Mouse (Mus musculus) layer of hippocampus, adult 18-20 months (tissue): ENCODE data around the gene Rab6b. TPM values are rescaled to one million over a fixed set of nuclear protein-coding genes. Genes with fewer than 3 reads are reported as not detected.

Source experiments
- DNase-seq, 2 experiments: peaks; one replicate each; pipeline ENCODE4 v3.0.0; 2022; ENCODE audit warnings: low spot score in 2 of 2
- long read RNA-seq: library from polyadenylated mRNA; stranded (forward); transcript quantifications from one replicate; pipeline ENCODE4 v2.0.0, GENCODE M21; 2021
- total RNA-seq, 2 experiments: library from RNA; stranded (reverse); gene quantifications; 2 replicates each; pipeline ENCODE4 v1.2.3; 2021

The Rab6b gene
- total RNA-seq, result 100 to 1,000 TPM; 431 to 437 TPM
- long read RNA-seq, full-length matches to known transcripts, result 82 of 241 reads
- long read RNA-seq, partial matches to known transcripts, result 156 of 241 reads
- long read RNA-seq, other reads (novel, unspliced or antisense), result 3 of 241 reads

- peak; percentile 78 to 80 for DNase-seq
Observed at GRCm38 (mm10) chr9:103111621-103112470, at the start of gene Rab6b. Gene Rab6b, plus strand, starts transcription at chr9:103111787.

- no peak for DNase-seq
Observed at GRCm38 (mm10) chr9:103063591-103063990, 48.0 kb upstream of the Rab6b start.

- no peak for DNase-seq
Observed at GRCm38 (mm10) chr9:103066845-103067244, 44.7 kb upstream of the Rab6b start.

GRCm38 (mm10) chr9:103067651-103068050, 43.9 kb upstream of the Rab6b start:
- no peak for DNase-seq

GRCm38 (mm10) chr9:103068769-103069168, 42.8 kb upstream of the Rab6b start:
- DNase-seq, result no peak

- DNase-seq, result no peak
Observed at GRCm38 (mm10) chr9:103071541-103072203, 39.9 kb upstream of the Rab6b start.

- no peak for DNase-seq
Observed at GRCm38 (mm10) chr9:103072204-103072599, 39.4 kb upstream of the Rab6b start.

- DNase-seq, result no peak
Observed at GRCm38 (mm10) chr9:103072926-103073515, 38.6 kb upstream of the Rab6b start.

GRCm38 (mm10) chr9:103076836-103077531, 34.6 kb upstream of the Rab6b start:
- DNase-seq, result no peak

GRCm38 (mm10) chr9:103078194-103078691, 33.3 kb upstream of the Rab6b start:
- no peak for DNase-seq

- no peak for DNase-seq
Observed at GRCm38 (mm10) chr9:103080211-103080610, 31.4 kb upstream of the Rab6b start.

GRCm38 (mm10) chr9:103082246-103082975, 29.2 kb upstream of the Rab6b start:
- no peak for DNase-seq

- no peak for DNase-seq
Observed at GRCm38 (mm10) chr9:103083405-103083804, 28.2 kb upstream of the Rab6b start.

GRCm38 (mm10) chr9:103086736-103087135, 24.9 kb upstream of the Rab6b start:
- no peak for DNase-seq

- no peak for DNase-seq
Observed at GRCm38 (mm10) chr9:103087301-103087700, 24.3 kb upstream of the Rab6b start.

GRCm38 (mm10) chr9:103088661-103089060, 22.9 kb upstream of the Rab6b start:
- DNase-seq, result no peak

- no peak for DNase-seq
Observed at GRCm38 (mm10) chr9:103090116-103090875, 21.3 kb upstream of the Rab6b start.

- DNase-seq, result no peak
Observed at GRCm38 (mm10) chr9:103091039-103091883, 20.3 kb upstream of the Rab6b start.

- DNase-seq, result peak in 1 of 2 experiments; percentile 79
Observed at GRCm38 (mm10) chr9:103092248-103092647, 19.3 kb upstream of the Rab6b start.
